Mouse (Mus musculus): ENCODE data around the gene Rps15. TPM values are rescaled to one million over a fixed set of nuclear protein-coding genes. Genes with fewer than 3 reads are reported as not detected.

Gene Rps15
- total RNA-seq, 2 experiments from 2014 or later = 703 to 732 TPM

DNA sequence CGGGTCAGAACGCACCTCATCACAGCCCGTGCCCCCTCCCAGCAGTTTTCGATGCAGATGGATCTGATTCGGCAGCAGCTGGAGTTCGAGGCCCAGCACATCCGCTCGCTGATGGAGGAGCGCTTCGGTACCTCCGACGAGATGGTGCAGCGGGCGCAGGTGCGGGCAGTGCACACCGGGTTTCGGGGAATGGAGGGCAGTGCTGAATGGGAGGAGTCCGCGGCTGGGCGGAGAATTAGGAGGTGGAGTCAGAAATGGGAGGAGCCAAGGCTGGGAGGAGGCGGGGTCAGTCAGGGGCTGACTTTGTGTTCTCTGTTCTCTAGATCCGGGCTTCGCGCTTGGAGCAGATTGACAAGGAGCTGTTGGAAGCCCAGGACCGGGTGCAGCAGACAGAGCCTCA, 12.6 kb downstream of the Rps15 start:
- intact Hi-C loops (cut with DNase I) = no loop called here
- DNase-seq (ENCODE audit: low spot score) = no peak

DNA sequence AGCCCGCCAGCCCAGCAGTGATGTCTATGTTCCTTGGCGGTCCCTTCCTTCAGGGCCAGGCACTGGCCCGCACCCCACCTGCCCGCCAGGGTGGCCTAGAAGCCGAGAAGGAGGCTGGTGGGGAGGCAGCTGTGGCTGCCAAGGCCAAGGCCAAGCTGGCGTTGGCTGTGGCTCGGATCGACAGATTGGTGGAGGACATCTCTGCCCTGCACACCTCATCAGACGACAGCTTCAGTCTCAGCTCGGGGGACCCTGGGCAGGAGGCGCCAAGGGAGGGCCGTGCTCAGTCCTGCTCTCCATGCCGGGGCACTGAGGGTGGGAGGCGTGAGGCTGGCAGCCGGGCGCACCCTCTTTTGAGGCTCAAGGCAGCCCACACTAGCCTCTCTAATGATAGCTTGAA, 19.3 kb downstream of the Rps15 start:
- intact Hi-C loops (cut with DNase I) = no loop called here
- DNase-seq (ENCODE audit: low spot score) = no peak

DNA sequence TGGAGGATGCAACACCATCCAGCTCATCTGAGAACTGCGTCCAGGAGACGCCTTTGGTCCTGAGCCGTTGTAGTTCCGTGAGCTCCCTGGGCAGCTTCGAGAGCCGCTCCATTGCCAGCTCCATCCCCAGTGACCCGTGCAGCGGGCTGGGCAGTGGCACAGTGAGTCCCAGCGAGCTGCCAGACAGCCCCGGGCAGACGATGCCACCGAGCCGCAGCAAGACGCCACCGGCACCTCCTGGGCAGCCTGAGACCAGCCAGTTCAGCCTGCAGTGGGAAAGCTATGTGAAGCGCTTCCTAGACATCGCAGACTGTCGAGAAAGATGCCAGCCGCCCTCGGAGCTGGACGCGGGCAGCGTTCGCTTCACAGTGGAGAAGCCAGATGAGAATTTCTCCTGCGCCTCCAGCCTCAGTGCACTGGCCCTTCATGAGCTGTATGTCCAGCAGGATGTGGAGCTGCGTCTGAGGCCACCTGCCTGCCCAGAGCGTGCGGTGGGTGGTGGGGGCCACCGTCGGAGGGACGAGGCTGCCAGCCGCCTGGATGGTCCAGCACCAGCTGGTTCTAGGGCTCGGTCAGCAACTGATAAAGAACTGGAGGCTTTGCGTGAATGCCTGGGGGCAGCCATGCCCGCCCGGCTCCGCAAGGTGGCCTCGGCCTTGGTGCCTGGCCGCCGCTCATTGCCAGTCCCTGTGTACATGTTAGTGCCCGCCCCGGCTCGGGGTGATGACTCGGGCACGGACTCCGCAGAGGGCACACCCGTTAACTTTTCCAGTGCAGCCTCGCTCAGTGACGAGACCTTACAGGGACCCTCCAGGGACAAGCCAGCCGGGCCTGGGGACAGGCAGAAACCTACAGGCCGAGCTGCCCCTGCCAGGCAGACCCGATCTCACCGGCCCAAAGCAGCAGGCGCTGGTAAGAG, 20.6 kb downstream of the Rps15 start:
- intact Hi-C loops (cut with DNase I) = no loop called here
- DNase-seq (ENCODE audit: low spot score) = no peak

DNA sequence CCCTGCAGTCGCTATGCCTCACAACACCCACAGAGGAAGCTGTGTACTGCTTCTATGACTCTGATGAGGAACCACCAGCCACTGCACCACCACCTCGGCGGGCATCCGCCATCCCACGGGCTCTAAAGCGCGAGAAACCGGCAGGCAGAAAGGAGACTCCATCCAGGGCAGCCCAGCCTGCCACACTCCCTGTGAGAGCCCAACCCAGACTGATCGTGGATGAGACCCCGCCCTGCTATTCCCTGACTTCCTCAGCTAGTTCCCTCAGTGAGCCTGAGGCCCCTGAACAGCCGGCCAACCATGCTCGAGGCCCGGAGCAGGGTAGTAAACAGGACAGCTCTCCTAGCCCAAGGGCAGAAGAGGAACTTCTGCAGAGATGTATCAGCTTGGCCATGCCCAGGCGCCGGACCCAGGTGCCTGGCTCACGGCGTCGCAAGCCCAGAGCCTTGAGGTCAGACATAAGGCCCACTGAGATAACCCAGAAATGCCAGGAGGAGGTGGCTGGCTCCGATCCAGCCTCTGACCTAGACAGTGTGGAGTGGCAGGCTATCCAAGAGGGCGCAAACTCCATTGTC, 21.5 kb downstream of the Rps15 start:
- intact Hi-C loops (cut with DNase I) = no loop called here
- no peak for DNase-seq (ENCODE audit: low spot score)

DNA sequence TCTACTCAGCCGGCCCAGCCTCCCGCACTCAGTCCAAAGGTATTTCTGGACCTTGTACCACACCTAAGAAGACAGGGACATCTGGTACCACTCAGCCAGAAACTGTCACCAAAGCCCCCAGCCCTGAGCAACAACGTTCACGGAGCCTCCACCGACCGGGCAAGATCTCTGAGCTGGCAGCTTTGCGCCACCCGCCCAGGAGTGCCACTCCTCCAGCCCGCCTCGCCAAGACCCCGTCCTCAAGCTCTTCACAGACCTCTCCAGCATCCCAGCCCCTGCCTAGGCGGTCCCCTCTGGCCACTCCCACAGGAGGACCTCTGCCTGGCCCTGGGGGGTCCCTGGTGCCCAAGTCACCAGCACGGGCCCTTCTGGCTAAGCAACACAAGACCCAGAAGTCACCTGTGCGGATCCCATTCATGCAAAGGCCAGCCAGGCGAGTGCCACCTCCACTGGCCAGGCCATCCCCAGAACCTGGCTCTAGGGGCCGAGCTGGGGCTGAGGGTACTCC, 22.3 kb downstream of the Rps15 start:
- intact Hi-C loops (cut with DNase I) = no loop called here
- DNase-seq (ENCODE audit: low spot score) = no peak

DNA sequence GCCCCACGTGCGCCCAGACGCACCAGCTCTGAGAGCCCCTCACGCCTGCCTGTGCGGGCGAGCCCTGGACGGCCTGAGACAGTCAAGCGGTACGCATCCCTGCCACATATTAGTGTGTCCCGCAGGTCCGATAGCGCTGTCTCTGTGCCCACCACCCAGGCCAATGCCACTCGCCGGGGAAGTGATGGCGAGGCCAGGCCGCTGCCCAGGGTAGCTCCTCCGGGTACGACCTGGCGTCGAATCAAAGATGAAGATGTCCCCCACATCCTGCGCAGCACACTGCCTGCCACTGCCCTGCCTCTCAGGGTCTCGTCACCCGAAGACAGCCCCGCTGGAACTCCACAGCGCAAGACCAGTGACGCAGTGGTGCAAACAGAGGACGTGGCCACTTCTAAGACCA, 23.1 kb downstream of the Rps15 start:
- no peak for DNase-seq (ENCODE audit: low spot score)
- intact Hi-C loops (cut with DNase I) = no loop called here

DNA sequence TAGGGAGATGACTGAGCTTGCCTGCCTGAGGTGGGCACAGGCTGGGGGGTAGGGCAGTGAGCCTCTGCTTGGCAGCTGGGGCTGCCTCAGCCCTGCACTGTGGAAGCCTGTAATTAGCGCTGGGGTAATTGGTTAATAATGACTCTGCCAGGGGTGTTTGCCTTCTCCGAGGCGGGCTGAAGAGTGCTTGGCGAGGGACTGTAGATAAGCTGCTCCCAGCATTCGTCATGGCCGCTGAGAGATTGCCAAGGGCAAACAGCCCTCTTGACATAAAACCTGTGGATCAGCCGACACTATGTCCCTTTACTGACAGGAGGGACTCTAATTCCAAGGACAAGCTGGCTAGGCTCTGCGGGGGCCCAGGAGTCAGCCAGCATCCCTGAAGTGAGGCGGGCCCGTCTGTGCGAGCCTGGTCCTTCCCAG, 24.1 kb downstream of the Rps15 start:
- DNase-seq (ENCODE audit: low spot score) = no peak
- intact Hi-C loops (cut with DNase I) = no loop called here

DNA sequence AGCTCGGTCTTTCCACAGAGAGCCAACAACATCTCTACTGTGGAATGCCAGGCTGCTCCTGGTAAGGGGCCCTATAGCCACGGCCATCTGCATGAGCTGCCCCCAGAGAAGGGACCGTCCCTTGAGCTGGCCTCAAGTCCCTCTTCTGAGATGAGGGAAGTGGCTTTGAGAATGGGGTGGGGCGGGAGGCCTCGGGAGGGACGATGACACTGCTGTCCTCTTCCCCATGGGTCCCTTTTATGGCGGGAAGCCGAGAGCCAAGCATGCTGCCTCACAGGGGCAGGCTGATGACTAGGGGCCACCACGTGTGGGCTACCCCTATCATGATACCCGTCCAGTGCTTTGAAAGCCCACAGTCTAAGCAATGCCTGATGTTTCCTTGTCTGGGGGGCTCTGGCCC, 24.8 kb downstream of the Rps15 start:
- no peak for DNase-seq (ENCODE audit: low spot score)
- intact Hi-C loops (cut with DNase I) = no loop called here

DNA sequence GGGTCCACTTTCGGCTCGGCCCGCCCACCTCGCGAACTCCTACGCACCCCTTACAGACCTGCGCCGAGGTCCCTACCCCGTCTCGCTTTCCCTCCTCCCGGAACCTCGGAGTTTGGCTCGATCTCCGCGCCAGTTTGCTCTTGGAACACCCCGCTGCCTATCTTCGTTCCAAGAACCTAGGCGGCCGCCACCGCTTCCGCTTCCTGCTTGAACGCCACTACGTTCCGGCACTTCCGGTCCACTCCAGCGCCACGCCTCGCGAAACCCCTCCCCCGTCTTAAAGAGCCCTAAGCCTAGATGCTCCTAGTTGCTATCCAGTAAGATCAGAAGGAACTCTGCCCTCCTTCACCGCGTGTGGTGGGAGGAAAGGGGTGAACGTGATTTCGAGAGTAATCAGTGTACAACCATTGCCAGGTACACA, 28.1 kb downstream of the Rps15 start, which contains the start of gene 2310011J03Rik:
Gene 2310011J03Rik (minus strand): TSS at position 198 of the 421 bp plus-strand sequence.
- intact Hi-C loops (cut with DNase I) = no loop called here
- peak; percentile 87 for DNase-seq (ENCODE audit: low spot score)

DNA sequence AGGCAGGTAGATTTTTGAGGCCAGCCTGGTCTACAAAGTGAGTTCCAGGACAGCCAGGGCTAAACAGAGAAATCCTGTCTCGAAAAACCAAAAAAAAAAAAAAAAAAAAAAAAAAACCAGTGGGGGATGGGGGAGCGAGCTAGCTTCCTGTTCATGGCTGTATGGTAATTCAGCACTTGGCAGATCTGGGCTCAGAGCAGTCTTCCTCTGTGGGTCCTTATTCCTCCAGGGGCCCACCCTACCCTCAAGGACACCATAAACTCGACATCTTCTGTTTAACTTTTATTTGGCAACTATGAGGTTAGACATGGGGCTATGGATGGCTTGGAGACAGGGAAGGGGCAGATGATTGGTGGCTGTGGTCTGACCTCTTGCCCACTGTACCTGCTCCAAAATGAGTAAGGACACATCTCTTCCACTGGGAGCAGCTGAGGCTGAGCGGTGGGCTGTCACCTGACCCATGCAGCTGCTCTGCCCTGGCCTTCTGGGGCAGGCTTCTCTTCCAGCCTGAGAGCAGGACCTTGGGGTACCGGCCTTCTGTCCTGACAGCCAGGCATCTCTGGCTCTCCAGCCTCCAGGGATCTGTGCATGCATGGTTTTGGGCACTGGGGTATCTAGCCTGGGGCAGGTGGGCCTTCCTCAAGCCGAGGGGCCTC, 28.9 kb downstream of the Rps15 start:
- intact Hi-C loops (cut with DNase I) = no loop called here
- no peak for DNase-seq (ENCODE audit: low spot score)

DNA sequence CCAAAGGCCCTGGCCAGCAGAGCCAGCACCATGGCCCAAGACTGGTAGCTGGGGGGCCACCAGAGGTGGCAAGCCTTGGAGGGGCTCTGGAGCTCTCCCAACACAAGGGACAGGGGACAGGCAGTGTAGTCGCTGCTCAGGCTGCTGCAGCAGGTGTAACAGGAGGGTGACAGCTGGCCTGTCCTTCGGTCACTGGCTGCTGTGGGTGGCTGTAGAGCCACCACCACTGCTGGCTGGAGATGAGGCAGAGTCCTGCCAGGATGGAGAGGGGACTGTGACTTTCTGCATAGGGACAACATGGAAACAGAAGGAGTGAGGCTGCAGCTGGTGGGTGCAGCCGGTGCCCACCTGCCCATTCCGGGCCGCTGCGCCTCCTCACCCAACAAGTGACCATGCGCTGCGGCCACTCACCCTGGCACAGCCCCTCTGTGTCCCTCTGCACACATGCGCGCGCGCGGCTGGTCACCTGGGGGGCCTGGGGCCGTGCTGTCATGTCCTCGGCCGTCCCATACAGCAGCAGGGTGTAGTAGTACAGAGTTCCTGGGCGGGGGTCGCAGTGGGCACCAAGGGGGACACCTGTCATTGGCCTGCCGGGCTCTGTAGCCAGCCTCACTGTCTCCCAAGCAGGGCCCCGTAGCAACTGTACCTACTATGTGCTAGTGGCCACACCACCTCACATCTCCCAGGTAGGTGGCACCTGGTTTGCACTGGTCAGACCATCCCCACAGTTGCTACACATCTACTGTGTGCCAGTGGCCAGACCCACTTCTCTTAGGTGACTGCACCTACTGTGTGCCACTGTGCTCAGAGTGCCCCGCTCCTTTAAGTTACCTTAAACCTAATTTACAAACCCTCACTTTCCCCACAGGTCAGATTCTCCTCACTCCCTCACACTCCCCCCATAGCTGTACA, 29.7 kb downstream of the Rps15 start:
- intact Hi-C loops (cut with DNase I) = no loop called here
- DNase-seq (ENCODE audit: low spot score) = no peak

DNA sequence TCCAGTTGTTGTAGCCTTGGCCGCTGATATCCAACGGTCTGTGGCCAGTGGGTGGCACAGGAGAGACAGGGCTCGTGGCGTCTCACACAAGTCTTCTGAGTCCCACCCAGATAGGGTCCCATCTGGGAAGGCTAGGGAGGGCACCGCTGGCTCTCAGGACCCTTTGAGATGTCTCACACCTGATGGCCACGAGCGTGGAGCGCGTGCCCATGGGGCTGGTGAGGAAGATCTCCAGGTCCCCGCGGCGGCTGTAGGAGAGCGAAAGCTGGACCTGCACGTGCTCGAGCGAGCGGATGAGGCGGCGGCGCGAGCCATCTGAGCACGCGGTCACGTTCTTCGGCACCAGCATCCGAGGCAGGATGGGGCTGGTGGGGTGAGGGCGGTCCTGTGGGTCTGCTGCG, 30.6 kb downstream of the Rps15 start:
- intact Hi-C loops (cut with DNase I) = no loop called here
- DNase-seq (ENCODE audit: low spot score) = no peak

DNA sequence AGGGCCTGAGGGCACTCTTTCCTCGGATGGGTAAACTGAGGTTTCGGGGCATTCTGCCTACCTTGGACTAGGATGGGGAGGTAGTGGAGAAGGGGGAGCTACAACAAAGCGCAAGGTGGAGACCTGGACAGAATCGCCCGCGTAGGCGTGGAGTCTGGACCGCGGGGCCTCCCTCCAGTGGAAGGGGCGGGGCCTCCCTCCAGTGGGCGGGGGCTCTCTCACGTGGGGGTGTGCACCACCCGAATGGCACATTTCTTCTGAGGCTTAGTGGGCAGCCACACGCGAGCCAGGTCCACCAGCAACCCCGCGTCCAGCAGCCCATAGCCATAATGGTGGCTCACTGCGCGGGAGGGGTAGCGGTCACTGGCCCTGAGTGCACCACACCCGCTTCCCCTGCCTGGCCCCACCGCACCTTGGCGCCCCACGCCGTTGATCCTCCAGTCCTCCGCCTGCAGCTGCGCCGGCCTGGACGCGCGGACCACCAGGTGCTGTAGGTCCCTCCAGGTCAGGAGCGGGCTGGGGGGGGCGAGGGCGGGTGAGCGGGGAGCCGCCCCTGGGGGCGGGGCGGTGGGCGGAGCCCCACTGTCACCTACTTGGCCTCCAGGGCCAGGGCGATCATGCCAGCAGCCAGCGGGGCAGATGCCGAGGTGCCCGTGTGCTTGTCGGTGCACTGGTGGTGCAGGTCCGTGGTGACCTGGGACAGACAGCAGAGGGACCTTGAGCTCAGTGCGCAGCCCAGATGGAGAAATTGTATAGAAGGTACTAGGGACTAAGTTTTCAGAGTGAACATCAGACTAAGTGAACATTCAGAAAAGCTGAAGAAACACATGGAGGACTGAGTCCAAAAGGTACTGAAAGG, 31.2 kb downstream of the Rps15 start:
- intact Hi-C loops (cut with DNase I) = no loop called here
- DNase-seq (ENCODE audit: low spot score) = peak; percentile 48

DNA sequence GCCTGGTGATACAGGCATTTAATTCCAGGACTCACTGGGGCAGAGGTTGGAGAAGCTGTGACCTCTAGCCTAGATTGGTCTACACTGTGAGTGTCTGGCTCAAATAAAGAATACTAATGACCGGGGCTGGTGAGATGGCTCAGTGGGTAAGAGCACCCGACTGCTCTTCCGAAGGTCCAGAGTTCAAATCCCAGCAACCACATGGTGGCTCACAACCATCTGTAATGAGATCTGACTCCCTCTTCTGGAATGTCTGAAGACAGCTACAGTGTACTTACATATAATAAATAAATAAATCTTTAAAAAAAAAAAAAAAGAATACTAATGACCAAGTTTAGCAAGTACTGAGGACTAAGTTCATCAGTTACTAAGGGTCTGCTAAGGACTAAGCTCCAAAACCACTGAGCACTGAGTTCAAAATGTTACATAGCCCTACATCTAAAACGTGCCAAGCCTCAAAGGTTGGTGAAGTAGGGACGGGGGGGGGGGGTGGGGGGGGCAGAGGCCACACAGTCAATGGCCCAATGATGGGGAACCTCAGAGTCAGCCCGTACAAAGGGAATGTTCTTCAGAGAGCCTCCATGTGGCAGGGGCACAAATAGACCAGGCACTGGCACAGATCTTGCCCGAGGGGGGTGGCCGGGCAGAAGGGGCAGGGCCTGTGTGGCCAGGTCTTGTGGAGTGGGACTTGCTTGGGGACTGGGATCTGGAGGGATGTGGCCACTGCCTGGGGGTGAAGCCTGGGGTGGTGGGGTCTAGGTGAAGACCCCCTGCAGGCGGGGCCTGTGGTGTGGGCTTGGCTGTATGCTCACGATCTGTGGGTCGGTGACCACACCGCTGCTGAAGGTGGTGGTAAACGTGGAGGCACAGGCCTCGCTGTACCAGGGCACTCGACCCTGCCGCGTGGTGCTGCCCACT, 32.1 kb downstream of the Rps15 start:
- intact Hi-C loops (cut with DNase I) = no loop called here
- no peak for DNase-seq (ENCODE audit: low spot score)

DNA sequence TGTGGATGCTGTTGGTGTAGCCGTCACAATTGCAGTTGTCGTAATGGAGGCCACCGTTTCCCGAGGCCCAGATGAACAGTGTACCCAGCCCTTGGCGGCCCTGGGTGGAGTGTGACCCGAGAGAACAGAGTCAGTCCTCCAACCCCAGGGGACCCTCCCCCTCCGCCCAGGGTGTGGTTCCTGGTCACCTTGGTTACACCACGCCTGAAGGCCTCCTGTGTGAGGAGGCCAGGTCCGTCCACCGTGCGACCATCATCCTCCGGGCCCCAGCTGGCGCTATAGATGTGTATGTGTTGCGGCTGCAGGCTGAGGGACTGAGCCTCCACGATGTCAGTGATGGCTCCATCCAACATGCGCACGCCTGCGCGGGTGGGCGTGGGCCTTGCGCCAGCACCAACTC, 32.8 kb downstream of the Rps15 start:
- no peak for DNase-seq (ENCODE audit: low spot score)
- intact Hi-C loops (cut with DNase I) = no loop called here

DNA sequence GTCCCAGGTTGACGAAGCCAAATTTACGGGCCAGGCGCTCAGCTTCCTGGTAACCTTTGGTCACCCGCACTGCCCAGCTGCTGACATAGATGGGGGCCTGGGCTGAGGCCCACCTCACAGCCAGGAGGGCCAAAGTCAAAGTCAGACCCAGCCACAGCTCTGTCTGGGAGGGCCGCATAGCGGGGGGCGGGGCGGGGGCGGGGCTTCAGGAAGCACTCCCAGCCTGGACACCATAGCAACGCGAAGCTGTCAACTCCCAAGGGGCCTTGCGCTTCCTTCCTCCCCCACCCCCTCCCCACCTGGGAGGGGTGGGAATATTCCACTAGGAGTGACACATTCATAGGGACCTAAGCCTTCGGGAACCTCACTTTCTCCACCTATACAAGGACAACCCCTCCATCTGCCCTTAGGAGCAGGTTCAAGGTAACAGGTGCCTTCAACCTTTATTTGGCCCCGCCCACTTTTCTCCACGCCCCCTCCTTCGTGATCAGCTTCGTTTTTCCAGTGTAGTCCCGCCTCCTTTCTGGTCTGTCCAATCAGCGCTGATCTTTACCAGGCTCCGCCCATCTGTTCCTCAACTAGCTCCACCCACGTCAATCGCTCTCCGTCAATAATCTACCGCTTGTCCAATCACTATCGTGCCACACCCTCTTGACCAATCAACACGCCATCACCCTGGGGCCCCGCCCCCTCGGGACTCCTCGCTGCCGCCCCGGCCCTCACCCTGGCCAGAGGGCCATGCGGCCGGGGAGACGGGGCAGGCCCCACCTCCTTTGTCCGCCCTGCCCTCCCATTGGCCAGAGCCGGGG, 37.2 kb downstream of the Rps15 start, which contains the start of the genes Pcsk4 and Reep6:
Gene Pcsk4 (minus strand): TSS at position 226 of the 809 bp plus-strand sequence.
Gene Reep6 (plus strand): TSS at position 681 of the 809 bp plus-strand sequence.
- DNase-seq (ENCODE audit: low spot score) = peak; percentile 91
- intact Hi-C loops (cut with DNase I) = no loop called here

DNA sequence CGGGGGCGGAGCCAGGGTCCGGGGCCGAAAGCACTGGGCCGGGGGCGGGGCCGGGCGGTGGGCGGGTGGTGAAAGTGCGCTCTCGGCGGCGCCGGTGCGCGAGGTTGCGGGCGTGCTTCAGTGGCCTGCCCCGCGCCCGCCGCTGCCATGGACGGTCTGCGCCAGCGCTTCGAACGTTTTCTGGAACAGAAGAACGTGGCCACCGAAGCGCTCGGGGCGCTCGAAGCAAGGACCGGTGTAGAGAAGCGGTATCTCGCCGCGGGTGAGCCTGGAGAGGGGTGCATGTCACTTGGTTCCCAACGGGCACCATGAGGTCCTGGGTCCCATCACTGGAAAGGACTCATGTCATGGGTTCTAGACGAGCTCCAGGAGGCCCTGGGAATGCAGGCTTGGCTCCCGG, 37.8 kb downstream of the Rps15 start:
- no peak for DNase-seq (ENCODE audit: low spot score)
- intact Hi-C loops (cut with DNase I) = no loop called here

All from heart, postnatal 25 days (tissue).